Mouse (Mus musculus): ENCODE measurements around the gene Crebbp. TPM values are rescaled to one million over a fixed set of nuclear protein-coding genes. Genes with fewer than 3 reads are reported as not detected.

The Crebbp gene
- polyA plus RNA-seq, 1 experiment, result 46.0 TPM

DNA sequence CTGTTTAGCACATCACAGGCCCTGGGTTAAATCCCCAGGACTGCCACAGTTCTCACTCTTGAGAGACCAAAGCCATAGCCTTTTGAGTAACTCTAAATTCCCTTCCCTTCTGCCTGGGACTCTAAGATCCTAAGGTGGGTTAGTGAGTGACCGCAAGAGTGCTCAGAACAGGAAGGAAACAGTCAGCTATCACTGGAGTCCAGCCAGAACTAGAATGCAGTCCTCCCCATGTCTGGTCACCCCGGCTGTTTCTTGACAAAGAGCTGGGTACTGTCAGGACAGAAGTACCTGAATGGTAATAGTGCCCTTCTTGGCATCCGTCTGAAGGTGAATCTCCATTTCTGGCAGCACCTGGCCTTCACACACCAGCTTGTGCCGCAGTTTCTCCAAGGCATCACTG is 148.9 kb downstream of the Crebbp start:
- H3K9ac ChIP-seq (ENCODE audit: low read depth, poor library complexity, severe bottlenecking), result no peak overlapping the region
- peaks cover 59% of the 10 kb centered on the region for H3K36me3 ChIP-seq (ENCODE audit: control insufficient read depth, insufficient read depth, low read length, poor library complexity, severe bottlenecking)

DNA sequence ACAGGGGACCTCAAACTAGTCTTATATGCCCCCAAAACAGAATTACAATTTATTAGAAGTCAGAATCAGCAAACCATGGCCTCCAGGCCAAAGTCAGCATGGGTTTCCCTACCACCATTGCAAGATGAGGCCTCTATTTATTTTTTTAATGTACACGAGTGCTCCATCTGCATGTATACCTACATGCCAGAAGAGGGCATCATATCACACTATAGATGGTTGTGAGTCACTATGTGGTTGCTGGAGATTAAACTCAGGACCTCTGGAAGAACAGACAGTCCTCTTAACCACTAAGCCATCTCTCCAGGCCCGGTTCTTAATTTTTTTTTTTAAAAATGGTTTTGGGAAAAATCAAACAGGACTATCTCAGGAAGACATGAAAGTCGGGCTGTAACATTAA is 160.0 kb downstream of the Crebbp start:
- Histone ChIP-seq H3K9ac (ENCODE audit: low read depth, poor library complexity, severe bottlenecking) (no peak overlapping the region), H3K4me3 (ENCODE audit: low read depth, low read length) (no peak overlapping the region), H3K36me3 (ENCODE audit: control insufficient read depth, insufficient read depth, low read length, poor library complexity, severe bottlenecking) (peaks cover 41% of the 10 kb centered on the region), H3K9me3 (replicated peaks; ENCODE audit: control insufficient read depth, insufficient read depth, low read length, poor library complexity, severe bottlenecking) (no peaks in the 10 kb centered on the region), H3K27ac (ENCODE audit: insufficient read depth, low read length) (no peak overlapping the region), H3K4me1 (ENCODE audit: control insufficient read depth, insufficient read depth, low read length) (no peaks in the 10 kb centered on the region), H3K27me3 (ENCODE audit: control insufficient read depth, insufficient read depth, low read length, poor library complexity, severe bottlenecking) (no peaks in the 10 kb centered on the region)
- TF ChIP-seq EP300 (IDR thresholded peaks at IDR 0.05; ENCODE audit: insufficient read depth, low read depth, low read length) (no peak), CTCF (IDR thresholded peaks at IDR 0.05; ENCODE audit: low read depth, low read length) (no peak), POLR2A (IDR thresholded peaks at IDR 0.05; ENCODE audit: insufficient read depth, low read length) (no peak)

More for the DNA sequence above, 148.9 kb downstream of the Crebbp start:
- H3K4me1 ChIP-seq (ENCODE audit: control insufficient read depth, insufficient read depth, low read length), result no peaks in the 10 kb centered on the region
- no peak overlapping the region for H3K27ac ChIP-seq (ENCODE audit: insufficient read depth, low read length)
- H3K27me3 ChIP-seq (ENCODE audit: control insufficient read depth, insufficient read depth, low read length, poor library complexity, severe bottlenecking), result no peaks in the 10 kb centered on the region
- H3K4me3 ChIP-seq (ENCODE audit: low read depth, low read length), result no peak overlapping the region
- TF ChIP-seq EP300 (IDR thresholded peaks at IDR 0.05; ENCODE audit: insufficient read depth, low read depth, low read length) (no peak), POLR2A (IDR thresholded peaks at IDR 0.05; ENCODE audit: insufficient read depth, low read length) (no peak), CTCF (IDR thresholded peaks at IDR 0.05; ENCODE audit: low read depth, low read length) (no peak)
- no peaks in the 10 kb centered on the region for H3K9me3 ChIP-seq (replicated peaks; ENCODE audit: control insufficient read depth, insufficient read depth, low read length, poor library complexity, severe bottlenecking)

DNA sequence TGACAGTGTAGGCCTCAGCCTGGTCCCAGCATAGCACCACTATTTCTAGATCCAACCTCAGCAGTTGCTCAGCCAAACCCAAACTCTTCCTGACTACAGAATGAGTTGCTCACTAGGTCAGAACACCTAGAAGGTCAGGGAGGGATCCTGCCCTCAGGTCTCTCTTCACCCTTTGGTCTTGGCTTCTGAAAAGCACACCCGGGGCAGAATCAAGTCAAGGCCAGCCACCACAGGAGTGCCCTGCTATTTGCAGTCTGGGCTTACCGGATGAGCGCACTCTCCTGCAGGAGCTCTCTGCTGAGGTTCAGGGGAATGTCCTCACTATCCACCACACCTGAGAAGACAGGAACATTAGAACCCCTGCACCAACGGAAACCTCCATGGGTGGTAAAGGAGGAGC is 161.2 kb downstream of the Crebbp start:
- peaks cover 44% of the 10 kb centered on the region for H3K36me3 ChIP-seq (ENCODE audit: control insufficient read depth, insufficient read depth, low read length, poor library complexity, severe bottlenecking)
- H3K9ac ChIP-seq (ENCODE audit: low read depth, poor library complexity, severe bottlenecking), result no peak overlapping the region
- H3K4me3 ChIP-seq (ENCODE audit: low read depth, low read length), result no peak overlapping the region
- H3K27ac ChIP-seq (ENCODE audit: insufficient read depth, low read length), result no peak overlapping the region
- no peaks in the 10 kb centered on the region for H3K27me3 ChIP-seq (ENCODE audit: control insufficient read depth, insufficient read depth, low read length, poor library complexity, severe bottlenecking)
- no peaks in the 10 kb centered on the region for H3K9me3 ChIP-seq (replicated peaks; ENCODE audit: control insufficient read depth, insufficient read depth, low read length, poor library complexity, severe bottlenecking)
- TF ChIP-seq EP300 (IDR thresholded peaks at IDR 0.05; ENCODE audit: insufficient read depth, low read depth, low read length) (no peak), CTCF (IDR thresholded peaks at IDR 0.05; ENCODE audit: low read depth, low read length) (no peak), POLR2A (IDR thresholded peaks at IDR 0.05; ENCODE audit: insufficient read depth, low read length) (no peak)
- H3K4me1 ChIP-seq (ENCODE audit: control insufficient read depth, insufficient read depth, low read length), result no peaks in the 10 kb centered on the region

- no peaks in the 10 kb centered on the region for H3K27me3 ChIP-seq (ENCODE audit: control insufficient read depth, insufficient read depth, low read length, poor library complexity, severe bottlenecking)
- no peak overlapping the region for H3K27ac ChIP-seq (ENCODE audit: insufficient read depth, low read length)
- no peak overlapping the region for H3K9ac ChIP-seq (ENCODE audit: low read depth, poor library complexity, severe bottlenecking)
- no peak overlapping the region for H3K4me3 ChIP-seq (ENCODE audit: low read depth, low read length)
- H3K9me3 ChIP-seq (replicated peaks; ENCODE audit: control insufficient read depth, insufficient read depth, low read length, poor library complexity, severe bottlenecking), result no peaks in the 10 kb centered on the region
- H3K36me3 ChIP-seq (ENCODE audit: control insufficient read depth, insufficient read depth, low read length, poor library complexity, severe bottlenecking), result peaks cover 45% of the 10 kb centered on the region
- H3K4me1 ChIP-seq (ENCODE audit: control insufficient read depth, insufficient read depth, low read length), result no peaks in the 10 kb centered on the region
- TF ChIP-seq EP300 (IDR thresholded peaks at IDR 0.05; ENCODE audit: insufficient read depth, low read depth, low read length) (no peak), CTCF (IDR thresholded peaks at IDR 0.05; ENCODE audit: low read depth, low read length) (no peak), POLR2A (IDR thresholded peaks at IDR 0.05; ENCODE audit: insufficient read depth, low read length) (no peak)
These were observed 168.3 kb downstream of the Crebbp start for GRCm38 (mm10) chr16:4045524-4045923.

DNA sequence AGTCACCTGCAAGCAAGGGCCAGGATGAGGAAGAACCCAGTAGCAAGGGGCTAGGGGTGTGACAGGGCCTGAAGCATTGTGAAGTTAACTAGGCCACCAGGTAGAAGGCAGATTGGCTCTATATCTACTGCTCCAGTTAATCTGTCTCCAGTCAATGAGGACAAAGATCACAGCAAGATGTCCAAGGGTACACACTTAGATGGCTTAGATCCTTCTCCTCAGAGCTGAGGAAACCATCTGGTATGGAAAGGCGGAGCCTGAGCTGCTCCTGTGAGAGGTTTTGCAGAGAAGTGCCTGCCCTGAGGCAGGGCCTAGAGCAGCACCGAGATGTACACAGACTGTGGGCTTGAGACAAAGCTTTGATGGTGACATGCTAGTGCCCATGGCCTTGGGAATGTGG is 169.7 kb downstream of the Crebbp start:
- H3K9ac ChIP-seq (ENCODE audit: low read depth, poor library complexity, severe bottlenecking), result no peak overlapping the region
- no peaks in the 10 kb centered on the region for H3K9me3 ChIP-seq (replicated peaks; ENCODE audit: control insufficient read depth, insufficient read depth, low read length, poor library complexity, severe bottlenecking)
- H3K4me1 ChIP-seq (ENCODE audit: control insufficient read depth, insufficient read depth, low read length), result no peaks in the 10 kb centered on the region
- H3K4me3 ChIP-seq (ENCODE audit: low read depth, low read length), result no peak overlapping the region
- no peaks in the 10 kb centered on the region for H3K27me3 ChIP-seq (ENCODE audit: control insufficient read depth, insufficient read depth, low read length, poor library complexity, severe bottlenecking)
- H3K36me3 ChIP-seq (ENCODE audit: control insufficient read depth, insufficient read depth, low read length, poor library complexity, severe bottlenecking), result peaks cover 49% of the 10 kb centered on the region
- H3K27ac ChIP-seq (ENCODE audit: insufficient read depth, low read length), result no peak overlapping the region
- TF ChIP-seq CTCF (IDR thresholded peaks at IDR 0.05; ENCODE audit: low read depth, low read length), result no peak
- no peak for TF ChIP-seq EP300 (IDR thresholded peaks at IDR 0.05; ENCODE audit: insufficient read depth, low read depth, low read length)
- TF ChIP-seq POLR2A (IDR thresholded peaks at IDR 0.05; ENCODE audit: insufficient read depth, low read length), result no peak

- Histone ChIP-seq H3K9me3 (replicated peaks; ENCODE audit: control insufficient read depth, insufficient read depth, low read length, poor library complexity, severe bottlenecking) (no peaks in the 10 kb centered on the region), H3K4me3 (ENCODE audit: low read depth, low read length) (no peak overlapping the region), H3K27ac (ENCODE audit: insufficient read depth, low read length) (no peak overlapping the region), H3K4me1 (ENCODE audit: control insufficient read depth, insufficient read depth, low read length) (no peaks in the 10 kb centered on the region), H3K27me3 (ENCODE audit: control insufficient read depth, insufficient read depth, low read length, poor library complexity, severe bottlenecking) (no peaks in the 10 kb centered on the region), H3K9ac (ENCODE audit: low read depth, poor library complexity, severe bottlenecking) (no peak overlapping the region), H3K36me3 (ENCODE audit: control insufficient read depth, insufficient read depth, low read length, poor library complexity, severe bottlenecking) (peaks cover 40% of the 10 kb centered on the region)
- no peak for TF ChIP-seq EP300 (IDR thresholded peaks at IDR 0.05; ENCODE audit: insufficient read depth, low read depth, low read length)
- TF ChIP-seq POLR2A (IDR thresholded peaks at IDR 0.05; ENCODE audit: insufficient read depth, low read length), result no peak
- no peak for TF ChIP-seq CTCF (IDR thresholded peaks at IDR 0.05; ENCODE audit: low read depth, low read length)
These were observed 172.2 kb downstream of the Crebbp start for GRCm38 (mm10) chr16:4041646-4042045.

All from ES-Bruce4 (cell line).